Comparison of ENCODE assay signal across 24 mouse cellular contexts in genomic region chr7:74417009-74417408, GRCm38 (mm10).
DNase-seq lines count a peak whose midpoint lies in the region; ATAC-seq and TF ChIP-seq lines count a peak whose summit lies in the region.
"Had no signal": no experiment of that assay in that cellular context is flagged by ENCODE, and none has a peak within 500 bp of the region (broad histone marks: within the 10 kb centered on the region; RNA-seq: fewer than 3 reads in every experiment).

No protein-coding gene starts in this region.

- no peak overlapping the region for H3K27ac ChIP-seq in kidney, embryonic 16.5 days (ENCODE audit: low read length)
- no peak overlapping the region for H3K27ac ChIP-seq in forebrain, embryonic 15.5 days (replicated peaks)
- H3K27ac ChIP-seq: forebrain, embryonic 13.5 days; hindbrain, embryonic 15.5 days; limb, embryonic 15.5 days; liver, embryonic 14.5 days; stomach, postnatal 0 days had no signal

- peak; percentile 40; the same call in 1 of the 2 replicates for ATAC-seq in kidney, embryonic 16.5 days (ENCODE audit: low FRiP score, low TSS enrichment)
- ATAC-seq in Patski: peak; percentile 90
- ATAC-seq in forebrain, embryonic 15.5 days (replicated peaks): no peak
- ATAC-seq: activated CD4-positive, CD25-positive, alpha-beta regulatory T cell, adult 4 months; forebrain, embryonic 13.5 days; midbrain, embryonic 16.5 days had no signal

- POLR2A ChIA-PET in Patski (lab: Charles Lee): interaction anchor here (1.1 kb wide), 1 partner anchor 45 kb away, joined by 4 read pairs; no protein-coding TSS in a partner anchor

- no peaks in the 10 kb centered on the region for H3K27me3 ChIP-seq in kidney, embryonic 16.5 days (ENCODE audit: insufficient read depth, low read length)
- H3K27me3 ChIP-seq in Patski: no peaks in the 10 kb centered on the region
- H3K27me3 ChIP-seq in forebrain, embryonic 15.5 days: no peaks in the 10 kb centered on the region
- H3K27me3 ChIP-seq: forebrain, embryonic 13.5 days; hindbrain, embryonic 15.5 days; limb, embryonic 15.5 days had no signal

- no peaks in the 10 kb centered on the region for H3K9me3 ChIP-seq in kidney, embryonic 16.5 days (ENCODE audit: low read length)
- H3K9me3 ChIP-seq in forebrain, embryonic 15.5 days: no peaks in the 10 kb centered on the region
- H3K9me3 ChIP-seq: forebrain, embryonic 13.5 days; hindbrain, embryonic 15.5 days; limb, embryonic 15.5 days had no signal

- CTCF ChIA-PET in Patski (lab: Charles Lee): interaction anchor here (0.8 to 1.6 kb wide), 6 partner anchors 8 to 694 kb away, joined by 3 to 6 read pairs (median 4); no protein-coding TSS in a partner anchor

- peak; percentile 29 for TF ChIP-seq CTCF in Patski (IDR thresholded peaks at IDR 0.05)

- WGBS in kidney, embryonic 16.5 days: 22% methylated on average over 6 of the region's 6 CpGs
- 27% methylated on average over 6 of the region's 6 CpGs for WGBS in large intestine, adult 2 months
- WGBS in forebrain, embryonic 15.5 days: 72% methylated on average over 6 of the region's 6 CpGs

- H3K4me3 ChIP-seq in kidney, embryonic 16.5 days (ENCODE audit: low read length): no peak overlapping the region
- H3K4me3 ChIP-seq in forebrain, embryonic 15.5 days: no peak overlapping the region
- H3K4me3 ChIP-seq: forebrain, embryonic 13.5 days; hindbrain, embryonic 15.5 days; limb, embryonic 15.5 days had no signal

- H3K36me3 ChIP-seq in kidney, embryonic 16.5 days (ENCODE audit: insufficient read depth, low read length): no peaks in the 10 kb centered on the region
- H3K36me3 ChIP-seq in forebrain, embryonic 15.5 days: no peaks in the 10 kb centered on the region
- H3K36me3 ChIP-seq: hindbrain, embryonic 15.5 days; limb, embryonic 15.5 days had no signal

- in situ Hi-C loops in Patski (cut with MboI; ENCODE audit: low pct_unique_long_range_greater_than_20kb): loop anchor here (5.0 kb wide), 2 partner anchors 45 to 135 kb away; partner anchors contain the start of gene Slco3a1

- no peak for DNase-seq in kidney, postnatal 14 days
- peak; percentile 73 for DNase-seq in Patski (ENCODE audit: low read depth, low spot score)
- peak; percentile 24 for DNase-seq in embryo, embryonic 11.5 days (ENCODE audit: low read depth, low spot score)
- peak; percentile 29 for DNase-seq in large intestine, adult 2 months (ENCODE audit: low read depth, low spot score)
- DNase-seq in gastrocnemius, postnatal 25 days: no peak
- DNase-seq in cerebellum, adult 9-11 months: no peak
- DNase-seq: adrenal gland, postnatal 10 days; B cell, adult 2 months; cerebellum, adult 8-10 months; gastrocnemius, postnatal 14 days; heart, postnatal 4 days; kidney, adult 11 months; kidney, postnatal 10 days; lung, postnatal 4 days; right cerebral cortex, postnatal 14 days had no signal

- H3K9ac ChIP-seq in kidney, embryonic 16.5 days (replicated peaks; ENCODE audit: low read length): no peak overlapping the region
- no peak overlapping the region for H3K9ac ChIP-seq in forebrain, embryonic 15.5 days (replicated peaks)
- H3K9ac ChIP-seq: forebrain, embryonic 13.5 days; hindbrain, embryonic 15.5 days; limb, embryonic 15.5 days; liver, embryonic 14.5 days had no signal

- no peak overlapping the region for H3K4me2 ChIP-seq in kidney, embryonic 16.5 days (replicated peaks; ENCODE audit: low read depth, low read length)
- no peak overlapping the region for H3K4me2 ChIP-seq in forebrain, embryonic 15.5 days (replicated peaks)
- H3K4me2 ChIP-seq: forebrain, embryonic 13.5 days; hindbrain, embryonic 15.5 days; limb, embryonic 15.5 days had no signal

- H3K4me1 ChIP-seq in kidney, embryonic 16.5 days (ENCODE audit: insufficient read depth, low read length): peaks cover 10% of the 10 kb centered on the region; the same call in 1 of the 2 replicates
- H3K4me1 ChIP-seq in forebrain, embryonic 15.5 days: peaks cover 23% of the 10 kb centered on the region

Comparison
In these comparisons a context has a peak if more than half of its experiments do, and no peak if none do; other contexts are left out.
1. DNase-seq: peak in Patski (single experiment), embryo, embryonic 11.5 days (single experiment) and large intestine, adult 2 months (single experiment); none in kidney, postnatal 14 days (single experiment), gastrocnemius, postnatal 25 days (single experiment) and cerebellum, adult 9-11 months (single experiment).